Mouse (Mus musculus): ENCODE data around the gene Krtap4-2.

Krtap4-2 gene

GRCm38 (mm10) chr11:99590981-99591380 lies 43.9 kb downstream of the Krtap4-2 start, which contains the start of gene Krtap1-3:
Gene Krtap1-3 (minus strand): TSS chr11:99591339.
- intact Hi-C loops (cut with DNase I), result no loop called here

GRCm38 (mm10) chr11:99585096-99585495 lies 49.8 kb downstream of the Krtap4-2 start:
- intact Hi-C loops (cut with DNase I), result no loop called here

Data from adrenal gland (tissue).